Mouse (Mus musculus) heart, adult 18-20 months (tissue): ENCODE measurements around the gene Ranbp2. TPM values are rescaled to one million over a fixed set of nuclear protein-coding genes. Genes with fewer than 3 reads are reported as not detected.

Source experiments
- DNase-seq, 2 experiments: peaks; one replicate each; pipeline ENCODE4 v3.0.0; 2021 to 2022; ENCODE audit warnings: mixed read lengths in 1 of 2
- long read RNA-seq, 2 experiments: library from polyadenylated mRNA; stranded (forward); transcript quantifications; one replicate each; pipeline ENCODE4 v2.0.0; 2021
- total RNA-seq, 2 experiments: library from RNA; stranded (reverse); gene quantifications; 2 replicates each; pipeline ENCODE4 v1.2.3; 2021

Ranbp2 gene
- 10 to 100 TPM; 51.1 to 54.7 TPM for total RNA-seq
- long read RNA-seq, experiment 1, full-length matches to known transcripts = 1 of 9 reads
- long read RNA-seq, experiment 1, partial matches to known transcripts = 6 of 9 reads
- long read RNA-seq, experiment 1, other reads (novel, unspliced or antisense) = 2 of 9 reads
- long read RNA-seq, experiment 2, partial matches to known transcripts = 1 of 1 reads
- long read RNA-seq, experiment 2, other reads (novel, unspliced or antisense) = 0 of 1 reads

DNA sequence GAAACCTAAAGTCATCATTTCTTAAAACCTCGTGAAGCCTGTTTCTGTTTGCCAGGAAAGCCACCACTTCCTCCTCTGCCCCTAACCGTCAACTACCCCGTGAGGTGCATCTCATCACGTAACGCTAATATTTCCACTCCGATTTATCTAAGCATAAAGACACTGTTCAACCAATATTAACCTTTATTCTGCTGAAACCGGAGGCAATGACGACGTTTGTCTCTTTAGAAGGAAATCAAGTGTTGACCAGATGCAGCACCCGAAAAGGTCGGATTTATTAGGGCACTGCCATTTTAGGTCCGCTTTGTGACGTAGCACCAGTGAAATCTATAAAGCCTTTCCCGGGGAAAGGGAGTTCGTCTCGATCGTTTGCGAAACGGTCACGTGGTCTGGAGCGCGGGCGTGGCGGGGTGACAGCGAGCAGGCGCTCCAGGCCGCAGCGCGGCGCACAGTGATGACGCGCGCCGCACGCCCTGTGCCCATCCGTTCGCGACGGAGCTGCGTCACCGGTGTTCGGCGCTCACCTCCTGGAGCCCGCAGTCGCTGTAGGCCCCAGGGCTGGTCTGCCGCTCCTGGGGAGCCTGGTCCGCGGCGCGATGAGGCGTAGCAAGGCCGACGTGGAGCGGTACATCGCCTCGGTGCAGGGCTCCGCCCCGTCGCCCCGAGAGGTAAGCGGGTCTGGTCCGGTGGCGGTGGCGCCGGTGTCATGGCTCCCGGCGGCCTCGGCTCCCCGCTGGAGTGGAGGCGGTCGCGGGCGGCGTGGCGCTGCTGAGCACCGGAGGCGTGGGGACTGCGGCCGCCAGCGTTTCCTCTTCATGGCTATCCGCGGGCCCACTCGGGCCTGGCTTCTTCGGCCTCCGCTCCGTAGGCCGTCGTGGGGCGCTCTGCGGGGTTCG, at the start of gene Ranbp2:
Ranbp2 (plus strand) TSS at position 537 of the 896 bp plus-strand sequence.
- DNase-seq = peak; percentile 97 to 98

DNA sequence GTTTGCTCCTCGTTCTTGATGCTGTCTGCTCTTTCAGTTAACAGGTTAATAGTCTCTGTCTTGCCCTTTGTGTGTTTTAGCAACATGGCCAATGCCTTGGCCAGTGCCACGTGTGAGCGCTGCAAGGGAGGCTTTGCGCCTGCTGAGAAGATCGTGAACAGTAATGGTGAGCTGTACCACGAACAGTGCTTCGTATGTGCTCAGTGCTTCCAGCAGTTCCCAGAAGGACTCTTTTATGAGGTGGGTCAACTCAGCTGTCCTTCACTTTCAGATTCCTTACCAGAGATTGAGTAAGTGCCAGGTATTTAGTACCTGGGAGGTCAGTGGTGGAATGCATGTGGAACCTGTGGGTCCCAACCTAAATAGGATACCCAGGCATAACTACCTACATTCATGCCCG, 47.8 kb upstream of the Ranbp2 start:
- DNase-seq = no peak

DNA sequence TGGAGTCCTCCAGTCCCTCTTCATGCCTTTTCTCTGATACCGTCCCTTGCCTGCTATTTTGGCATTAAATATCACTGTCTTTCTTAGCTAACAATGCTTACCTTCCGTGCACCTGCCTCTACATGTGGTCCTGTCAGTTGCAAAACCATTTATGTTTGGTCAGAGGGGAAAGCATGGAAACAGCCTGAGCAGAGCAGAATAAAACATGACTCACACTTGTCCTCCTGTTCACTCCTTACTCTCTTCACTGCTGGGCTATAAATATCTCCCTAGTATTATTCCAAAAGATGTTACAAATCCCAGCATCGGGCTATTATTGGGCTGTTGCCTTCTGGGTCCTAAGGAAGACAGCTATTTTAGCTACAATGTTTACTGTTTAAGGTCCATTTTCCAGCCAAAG, 44.9 kb upstream of the Ranbp2 start:
- peak; percentile 40 to 52 for DNase-seq

DNA sequence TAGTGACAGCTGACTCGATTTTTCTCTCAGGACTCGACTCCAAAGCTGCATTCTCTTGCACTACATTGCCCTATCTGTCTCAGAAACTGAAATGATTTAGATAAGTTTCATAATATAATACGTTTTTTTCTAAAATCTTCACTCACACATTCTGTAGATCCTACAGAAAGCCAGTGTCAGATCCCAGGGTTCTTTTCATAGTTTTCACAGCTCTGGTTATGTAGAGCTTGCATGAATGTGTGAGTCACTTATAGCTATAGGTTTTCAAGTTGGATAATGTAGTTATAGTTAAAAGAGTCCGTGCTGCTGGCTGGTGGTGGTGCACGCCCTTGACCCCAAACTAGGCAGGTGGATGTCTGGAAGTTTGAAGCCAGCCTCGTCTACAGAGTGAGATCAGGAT, 42.1 kb upstream of the Ranbp2 start:
- DNase-seq = no peak

DNA sequence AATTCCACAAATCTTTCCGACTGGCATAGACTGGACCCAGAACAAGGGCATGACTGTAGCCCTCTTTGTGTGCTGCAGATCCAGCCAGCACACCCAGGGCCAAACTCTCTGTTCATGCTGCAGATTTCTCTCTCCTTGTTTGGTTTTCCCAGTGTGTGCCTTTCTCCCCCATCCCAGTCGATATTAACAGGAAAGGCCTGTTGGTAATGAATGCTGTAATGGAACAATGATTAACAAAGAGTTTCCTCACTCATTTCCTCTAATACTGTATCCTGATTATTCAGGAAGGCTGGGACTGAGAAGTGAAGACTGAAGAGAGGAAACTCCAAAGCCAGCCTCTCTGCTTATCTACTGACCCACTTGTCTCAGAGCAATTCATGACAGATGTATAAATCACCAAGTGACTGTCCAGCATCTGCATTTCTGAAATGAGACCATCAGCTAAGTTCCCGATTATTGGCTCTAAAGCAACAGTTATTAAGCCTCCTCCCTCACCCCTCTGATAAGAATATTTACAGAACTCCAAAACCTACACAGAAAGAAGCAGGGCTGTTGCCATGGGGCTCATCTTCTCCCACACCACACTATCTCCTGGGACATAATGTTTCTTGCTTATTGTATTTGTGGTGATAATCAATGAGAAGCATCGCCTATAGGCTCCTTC, 41.3 kb upstream of the Ranbp2 start:
- DNase-seq = no peak

DNA sequence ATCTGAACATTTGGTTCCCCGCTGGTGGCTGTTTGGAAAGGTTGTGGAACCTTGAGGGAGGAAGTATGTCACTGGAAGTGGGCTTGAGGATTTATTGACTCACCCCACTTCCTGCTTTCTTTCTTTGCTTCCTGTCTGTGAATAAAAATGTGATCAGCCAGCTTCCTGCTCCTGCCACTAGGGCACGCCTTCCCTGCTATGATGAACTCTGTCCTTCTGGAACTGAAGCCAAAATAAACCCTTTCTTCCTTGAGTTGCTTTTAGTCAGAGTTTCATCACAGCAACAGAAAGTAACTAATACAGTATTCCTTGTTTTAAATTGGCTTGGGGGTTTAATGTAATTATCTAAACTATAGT, 40.8 kb upstream of the Ranbp2 start:
- peak in 1 of 2 experiments; percentile 54 for DNase-seq

DNA sequence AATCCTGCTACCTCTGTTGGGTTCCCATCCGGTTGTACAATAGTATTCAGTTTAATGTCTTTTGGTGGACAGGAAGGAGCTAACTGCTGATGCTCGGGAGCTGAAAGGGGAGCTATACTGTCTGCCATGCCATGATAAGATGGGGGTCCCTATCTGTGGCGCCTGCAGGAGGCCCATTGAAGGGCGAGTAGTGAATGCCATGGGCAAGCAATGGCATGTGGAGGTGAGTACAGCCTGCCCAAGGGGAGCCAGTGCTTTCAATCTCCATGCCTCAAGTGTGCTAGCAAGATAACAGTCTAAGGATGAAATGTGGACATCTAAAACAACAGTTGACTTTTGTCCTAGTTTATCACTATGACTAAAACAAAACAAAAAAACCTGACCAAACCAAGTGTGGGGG, 34.4 kb upstream of the Ranbp2 start:
- no peak for DNase-seq

DNA sequence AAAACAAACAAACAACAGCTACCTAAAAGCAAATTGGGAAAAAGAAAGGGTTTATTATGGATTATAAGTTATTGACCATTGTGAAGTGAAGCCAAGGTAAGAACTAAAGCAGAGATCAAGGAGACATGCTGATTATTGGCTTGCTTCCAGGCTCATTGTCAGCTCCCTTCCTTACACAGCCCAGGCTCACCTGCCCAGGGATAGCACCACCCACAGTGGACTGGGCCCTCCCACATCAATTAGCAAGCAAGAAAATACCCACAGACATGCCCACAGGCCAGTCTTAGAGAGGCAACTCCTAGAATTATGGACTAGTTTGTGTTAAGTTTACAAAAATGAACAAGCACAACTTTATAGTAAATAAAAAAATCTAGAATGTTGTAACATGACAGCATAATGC, 33.9 kb upstream of the Ranbp2 start:
- no peak for DNase-seq

DNA sequence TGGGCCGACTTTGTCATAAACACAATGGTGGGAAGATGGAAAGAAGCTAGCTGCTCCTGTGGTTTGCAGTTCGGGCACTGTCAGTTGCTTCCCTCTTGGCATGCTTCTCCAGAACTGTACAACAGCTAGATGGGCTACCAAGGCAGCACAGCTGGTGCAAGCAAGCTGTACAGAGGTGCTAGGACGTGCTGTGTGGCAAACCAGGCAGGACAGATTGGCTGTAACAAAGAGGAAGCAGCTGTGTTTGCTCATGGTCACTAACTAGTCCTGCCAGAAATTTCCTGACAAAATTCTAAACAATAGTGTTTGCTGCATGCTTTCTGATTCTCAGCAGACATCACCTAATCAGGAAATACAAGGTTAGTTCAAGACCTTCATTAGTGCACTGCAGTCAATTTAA, 30.0 kb upstream of the Ranbp2 start:
- DNase-seq = peak in 1 of 2 experiments; percentile 17

DNA sequence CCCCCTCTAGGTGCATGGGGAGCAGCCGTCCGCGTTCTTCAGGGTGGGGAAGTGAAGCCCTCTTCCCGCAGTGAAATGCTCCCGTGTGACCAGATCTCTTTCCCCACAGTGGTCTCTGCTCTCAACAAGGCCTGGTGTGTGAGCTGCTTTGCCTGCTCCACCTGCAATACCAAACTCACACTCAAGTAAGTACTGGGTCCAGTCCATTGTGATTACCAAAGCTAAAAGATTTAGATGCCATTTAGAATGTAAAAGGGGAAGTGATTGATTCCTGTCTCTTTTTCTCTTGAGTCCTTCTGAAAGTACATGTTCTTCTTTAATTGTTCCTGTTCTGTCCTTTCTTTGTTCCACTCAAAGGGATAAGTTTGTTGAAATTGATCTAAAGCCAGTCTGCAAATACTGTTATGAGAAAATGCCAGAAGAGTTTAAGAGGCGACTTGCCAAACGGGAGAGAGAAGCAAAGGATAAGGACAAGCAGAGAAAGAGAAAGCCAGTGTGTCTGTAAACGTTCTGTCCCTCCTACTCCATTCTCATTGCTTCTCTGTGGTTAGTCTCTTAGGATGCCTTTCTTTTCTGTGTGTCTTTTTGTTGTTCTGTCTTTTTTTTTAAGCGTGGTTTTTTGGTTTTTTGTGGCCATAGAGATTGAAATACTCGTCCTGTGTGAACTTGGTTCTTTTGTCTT, 28.3 kb upstream of the Ranbp2 start:
- no peak for DNase-seq

DNA sequence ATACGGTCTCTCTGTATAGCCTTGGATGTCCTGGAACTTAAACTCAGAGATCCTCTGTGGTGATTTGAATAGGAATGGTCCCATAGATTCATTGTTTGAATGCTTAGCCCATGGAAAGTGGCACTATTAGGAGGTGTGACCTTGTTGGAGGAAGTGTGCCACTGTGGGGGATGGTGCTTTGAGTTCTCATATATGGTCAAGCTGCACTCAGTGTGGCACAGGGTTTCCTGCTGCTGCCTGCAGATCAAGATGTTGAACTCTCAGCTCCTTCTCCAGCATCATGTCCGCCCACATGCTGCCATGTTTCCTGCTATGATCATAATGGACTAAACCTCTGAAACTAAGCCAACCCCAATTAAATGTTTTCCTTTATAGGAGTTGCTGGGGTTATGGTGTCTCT, 18.8 kb upstream of the Ranbp2 start:
- no peak for DNase-seq

DNA sequence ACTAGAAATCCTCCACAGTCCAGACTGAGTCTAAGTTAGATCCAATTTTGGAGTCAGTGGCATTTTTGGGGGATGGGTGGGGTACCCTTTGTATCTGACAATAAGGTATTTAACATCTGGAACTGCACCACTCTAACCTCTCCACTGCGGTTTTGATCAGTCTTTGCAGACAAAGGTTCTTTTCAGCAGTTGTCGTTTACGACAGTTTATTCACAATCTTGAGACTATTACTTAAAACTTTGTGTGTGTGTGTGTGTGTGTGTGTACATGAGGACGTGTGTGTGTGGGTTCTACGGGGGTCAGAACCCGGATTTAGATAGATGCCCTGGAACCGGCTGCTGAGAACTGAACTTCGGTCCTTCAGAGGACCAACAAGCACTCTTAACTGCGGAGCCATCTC, 870 bp upstream of the Ranbp2 start:
- DNase-seq = no peak

DNA sequence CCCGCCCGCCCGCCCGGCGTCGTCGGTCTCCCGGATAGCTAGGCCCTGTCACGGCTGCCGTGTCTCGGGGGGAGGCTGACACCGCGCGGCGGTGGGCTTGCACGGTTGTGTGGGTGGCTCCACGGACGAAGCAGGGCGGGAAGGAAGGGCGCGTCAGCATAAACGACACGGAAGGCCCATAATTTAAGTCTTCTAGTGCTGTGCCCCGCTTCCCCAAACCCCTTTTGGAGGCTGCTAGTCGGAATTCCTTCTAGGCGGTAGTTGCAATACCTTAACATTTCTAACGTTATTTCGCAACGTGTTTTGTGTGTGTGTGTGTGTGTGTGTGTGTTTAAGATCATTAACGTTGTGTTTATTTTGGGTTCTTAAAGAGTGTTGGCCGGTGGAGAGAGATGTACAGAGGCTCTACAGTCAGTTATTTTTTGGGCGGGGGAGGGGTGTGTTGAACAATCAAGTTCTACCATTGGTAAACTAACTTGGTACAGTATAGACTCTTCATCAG, 611 bp downstream of the Ranbp2 start:
- DNase-seq = no peak

DNA sequence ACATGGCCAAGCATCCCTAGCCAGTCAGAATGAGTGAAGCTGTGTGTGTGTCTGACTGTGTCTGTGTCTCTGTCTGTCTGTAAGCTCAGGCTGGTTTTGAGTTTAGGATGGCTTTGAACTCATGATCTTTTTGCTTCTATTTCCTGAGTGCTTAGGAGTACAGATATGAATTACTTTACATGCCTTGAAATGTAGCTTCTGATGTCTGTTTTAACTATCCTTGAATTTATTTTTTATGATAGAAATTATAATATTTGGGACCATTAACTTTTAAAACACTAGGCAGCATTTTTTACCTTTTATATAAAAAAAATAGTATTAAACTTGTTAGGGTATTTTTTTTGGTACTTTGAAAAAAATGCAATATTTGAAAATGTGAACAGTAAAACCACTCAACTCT, 4.9 kb downstream of the Ranbp2 start:
- DNase-seq = no peak

DNA sequence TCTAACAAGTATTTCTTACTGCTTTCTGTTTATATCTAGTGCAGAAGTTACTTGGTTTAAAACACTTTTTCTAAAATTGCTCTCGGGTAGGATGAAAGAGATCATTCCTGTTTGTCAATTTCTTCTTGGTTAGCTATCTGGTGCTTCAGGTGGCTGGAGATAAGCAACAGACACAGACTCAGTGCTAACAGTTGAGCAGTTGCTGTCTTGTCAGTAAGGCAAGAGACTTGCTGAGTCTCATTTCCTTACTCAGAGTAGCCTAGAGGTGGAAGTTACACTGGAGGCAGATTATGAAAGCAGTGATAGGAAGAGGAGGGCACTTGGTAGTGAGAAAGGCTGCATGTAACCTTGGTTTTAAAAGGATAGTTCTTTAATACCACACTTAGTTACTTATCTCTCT, 5.5 kb downstream of the Ranbp2 start:
- DNase-seq = no peak

DNA sequence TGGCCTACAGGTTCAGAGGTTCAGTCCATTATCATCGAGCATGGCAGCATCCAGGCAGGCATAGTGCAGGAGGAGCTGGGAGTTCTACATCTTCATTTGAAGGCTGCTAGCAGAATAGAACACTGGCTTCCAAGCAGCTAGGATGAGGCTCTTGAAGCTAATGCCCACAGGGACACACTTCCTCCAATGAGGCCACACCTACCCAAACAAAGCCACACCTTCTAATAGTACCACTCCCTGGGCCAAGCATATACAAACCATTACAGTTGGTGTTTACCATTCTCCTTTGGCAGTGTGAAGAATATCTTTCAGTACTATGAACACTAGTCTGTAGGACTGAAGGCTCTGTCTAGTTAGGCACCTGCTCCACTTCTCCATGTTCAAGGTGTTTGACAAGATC, 13.2 kb downstream of the Ranbp2 start:
- no peak for DNase-seq

DNA sequence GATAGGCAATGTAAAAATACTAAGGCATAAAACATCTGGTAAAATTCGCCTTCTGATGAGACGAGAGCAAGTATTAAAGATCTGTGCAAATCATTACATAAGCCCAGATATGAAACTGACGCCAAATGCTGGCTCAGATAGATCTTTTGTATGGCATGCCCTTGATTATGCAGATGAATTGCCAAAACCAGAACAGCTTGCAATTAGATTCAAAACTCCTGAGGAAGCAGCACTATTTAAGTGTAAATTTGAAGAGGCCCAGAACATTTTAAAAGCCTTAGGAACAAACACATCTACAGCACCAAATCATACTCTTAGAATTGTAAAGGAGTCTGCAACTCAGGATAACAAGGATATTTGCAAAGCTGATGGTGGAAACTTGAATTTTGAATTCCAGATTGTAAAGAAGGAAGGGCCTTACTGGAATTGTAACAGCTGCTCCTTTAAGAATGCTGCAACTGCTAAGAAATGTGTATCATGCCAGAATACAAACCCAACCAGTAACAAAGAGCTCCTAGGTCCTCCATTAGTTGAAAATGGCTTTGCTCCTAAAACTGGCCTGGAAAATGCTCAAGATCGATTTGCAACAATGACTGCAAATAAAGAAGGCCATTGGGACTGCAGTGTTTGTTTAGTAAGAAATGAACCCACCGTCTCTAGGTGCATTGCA, 30.5 kb downstream of the Ranbp2 start:
- DNase-seq = no peak

DNA sequence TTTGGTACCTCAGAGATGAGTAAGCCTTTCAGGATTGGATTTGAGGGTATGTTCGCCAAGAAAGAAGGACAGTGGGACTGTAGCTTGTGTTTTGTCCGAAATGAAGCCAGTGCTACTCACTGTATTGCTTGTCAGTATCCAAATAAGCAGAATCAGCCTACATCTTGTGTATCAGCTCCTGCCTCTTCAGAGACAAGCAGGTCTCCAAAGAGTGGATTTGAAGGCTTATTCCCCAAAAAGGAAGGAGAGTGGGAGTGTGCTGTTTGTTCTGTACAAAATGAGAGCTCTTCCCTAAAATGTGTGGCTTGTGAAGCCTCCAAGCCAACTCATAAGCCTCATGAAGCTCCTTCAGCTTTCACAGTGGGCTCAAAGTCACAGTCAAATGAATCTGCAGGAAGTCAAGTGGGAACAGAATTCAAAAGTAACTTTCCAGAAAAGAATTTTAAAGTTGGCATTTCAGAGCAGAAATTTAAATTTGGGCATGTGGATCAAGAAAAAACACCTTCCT, 31.4 kb downstream of the Ranbp2 start:
- DNase-seq = no peak

DNA sequence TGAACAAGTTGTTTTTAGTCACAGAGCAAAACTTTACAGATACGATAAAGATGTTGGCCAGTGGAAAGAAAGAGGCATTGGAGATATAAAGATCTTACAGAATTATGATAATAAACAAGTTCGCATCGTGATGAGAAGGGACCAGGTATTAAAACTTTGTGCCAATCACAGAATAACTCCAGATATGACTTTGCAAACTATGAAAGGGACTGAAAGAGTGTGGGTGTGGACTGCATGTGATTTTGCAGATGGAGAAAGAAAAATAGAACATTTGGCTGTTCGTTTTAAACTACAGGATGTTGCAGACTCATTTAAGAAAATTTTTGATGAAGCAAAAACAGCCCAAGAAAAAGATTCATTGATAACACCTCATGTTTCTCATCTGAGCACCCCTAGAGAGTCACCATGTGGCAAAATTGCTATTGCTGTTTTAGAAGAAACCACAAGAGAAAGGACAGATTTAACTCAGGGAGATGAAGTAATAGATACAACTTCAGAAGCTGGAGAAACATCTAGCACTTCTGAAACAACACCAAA, 33.3 kb downstream of the Ranbp2 start:
- no peak for DNase-seq

DNA sequence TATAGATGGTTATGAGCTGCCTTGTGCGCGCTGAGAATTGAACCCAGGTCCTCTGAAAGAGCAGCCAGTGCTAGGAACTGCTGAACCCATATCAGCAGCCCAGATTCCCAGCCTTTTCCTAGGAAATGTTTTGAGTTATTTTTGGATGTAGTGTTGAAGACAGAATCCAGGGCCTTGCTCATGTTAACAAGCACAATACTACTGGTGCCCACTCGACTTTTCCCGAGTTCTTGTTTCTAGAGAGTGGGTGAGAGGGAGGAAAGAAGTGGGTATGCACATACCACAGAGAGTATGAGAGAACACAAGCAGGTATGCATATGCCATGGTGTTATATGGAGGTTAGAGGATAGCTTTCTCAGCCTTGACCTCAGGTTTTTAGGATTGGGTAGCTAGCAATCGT, 44.3 kb downstream of the Ranbp2 start:
- DNase-seq = no peak

DNA sequence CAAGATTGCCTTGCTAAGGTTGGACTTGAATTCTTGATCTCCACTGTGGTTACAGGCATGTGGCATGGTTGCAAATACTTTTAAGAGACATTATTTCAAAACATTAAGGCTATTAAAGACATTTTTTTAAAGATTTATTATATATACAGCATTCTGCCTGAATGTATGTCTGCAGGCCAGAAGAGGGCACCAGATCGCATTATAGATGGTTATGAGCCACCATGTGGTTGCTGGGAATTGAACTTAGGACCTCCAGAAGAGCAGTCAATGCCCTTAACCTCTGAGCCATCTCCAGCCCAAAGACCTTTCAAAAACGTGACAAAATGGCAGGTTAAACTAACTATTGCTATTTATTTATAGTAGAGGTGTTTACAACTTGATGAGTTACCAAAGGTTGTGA, 48.9 kb downstream of the Ranbp2 start:
- DNase-seq = no peak

DNA sequence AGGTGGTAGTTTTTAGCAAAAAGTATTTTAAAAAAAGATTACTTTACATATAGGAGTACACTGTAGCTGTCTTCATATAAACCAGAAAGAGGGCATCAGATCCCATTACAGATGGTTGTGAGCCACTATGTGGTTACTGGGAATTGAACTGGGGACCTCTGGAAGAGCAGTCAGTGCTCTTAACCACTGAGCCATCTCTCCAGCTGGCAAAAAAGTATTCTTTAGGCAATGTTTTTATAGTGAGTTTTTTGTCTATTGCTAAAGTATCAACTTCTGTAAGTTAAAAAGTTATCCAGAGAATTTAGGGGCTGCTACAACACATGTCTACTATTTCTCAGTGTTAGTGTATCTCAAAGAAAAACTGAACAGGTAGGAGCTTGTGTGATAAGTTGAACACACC, 50.0 kb downstream of the Ranbp2 start:
- no peak for DNase-seq
